Mouse (Mus musculus) cortical plate, adult 2 months (tissue): Measurements from ENCODE around the gene Ccr9.

Source experiments
- CTCF ChIP-seq: fragments of 200-500 bp; IDR thresholded peaks from 2 replicates; pipeline ENCODE4 v1.5.1; 2011; ENCODE audit warnings: mild to moderate bottlenecking, control low read depth, low read length; ENCODE audit not compliant: insufficient read depth; ENCODE audit errors: extremely low read depth
- POLR2A ChIP-seq: fragments of 200-500 bp; IDR thresholded peaks from 2 replicates; pipeline ENCODE4 v1.6.1; 2011; ENCODE audit warnings: mild to moderate bottlenecking, low read length, control low read depth; ENCODE audit not compliant: insufficient read depth; ENCODE audit errors: extremely low read depth

DNA sequence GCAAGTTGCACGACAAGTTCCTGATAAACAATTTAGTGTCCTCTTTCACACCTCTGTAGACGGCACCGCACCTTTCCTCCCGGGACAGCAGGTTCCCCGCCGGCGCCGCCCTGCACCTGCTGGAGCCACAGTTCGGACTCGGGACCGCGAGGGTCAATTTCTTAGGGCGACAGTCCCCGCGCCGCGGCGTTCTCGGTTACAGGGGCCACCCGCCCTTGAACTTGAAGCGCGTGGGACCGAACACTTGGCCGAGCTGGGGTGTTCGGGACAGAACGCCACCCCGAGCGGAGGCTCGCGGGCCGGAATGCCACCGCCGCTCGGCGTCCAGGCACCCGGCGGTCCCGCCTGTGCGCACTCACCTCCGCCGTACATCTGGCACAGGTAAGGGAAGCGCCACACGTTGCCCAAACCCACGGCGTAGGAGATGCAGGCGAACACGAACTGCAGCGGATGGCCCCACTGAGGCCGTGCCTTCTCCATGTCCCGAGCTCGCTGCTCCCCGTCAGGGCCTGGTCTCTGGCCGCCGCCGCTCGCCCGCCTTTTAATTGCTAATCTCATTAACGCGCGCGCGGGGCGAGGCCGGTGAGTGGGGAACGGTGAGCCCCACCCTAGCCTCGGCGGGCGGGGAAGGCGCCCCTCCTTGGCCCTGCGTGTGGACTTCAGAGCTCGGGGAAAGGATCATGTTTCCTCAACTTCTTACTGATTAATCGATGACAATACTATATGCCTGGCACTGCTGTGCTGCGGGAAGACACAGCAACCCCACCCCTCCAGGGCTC, at the start of gene Ccr9, which contains the start of gene Slc6a20a:
- TF ChIP-seq CTCF: no peak
- TF ChIP-seq POLR2A: no peak
